Mouse (Mus musculus) liver, embryonic 12.5 days (tissue): ENCODE data around the gene Akap2. TPM values are rescaled to one million over a fixed set of nuclear protein-coding genes. Genes with fewer than 3 reads are reported as not detected.
"Not testable (repeated sequence)": the region's sequence is repeated elsewhere in the genome, so short reads cannot be mapped to it uniquely, and the experiment has no call there.

Experiments
- ATAC-seq: fragments of 200-750 bp; cut with Nextera tagmentation; 2 replicates; pipeline ENCODE4 v1.8.0; 2017; ENCODE audit warnings: moderate number of reproducible peaks, mild to moderate bottlenecking, moderate library complexity
- H3K27ac ChIP-seq: fragments of 300-500 bp; sonication (generic); 2 replicates; pipeline ENCODE4 v1.5.1; 2016; ENCODE audit warnings: mild to moderate bottlenecking
- H3K27me3 ChIP-seq: fragments of 300-500 bp; sonication (generic); replicated peaks from 2 replicates; pipeline ENCODE4 v1.6.1; 2016; ENCODE audit warnings: mild to moderate bottlenecking, moderate library complexity
- H3K36me3 ChIP-seq: fragments of 300-500 bp; sonication (generic); 2 replicates; pipeline ENCODE4 v1.6.1; 2016; ENCODE audit warnings: mild to moderate bottlenecking, moderate library complexity
- H3K4me1 ChIP-seq: fragments of 300-500 bp; sonication (generic); 2 replicates; pipeline ENCODE4 v1.6.1; 2016
- H3K4me2 ChIP-seq: fragments of 300-500 bp; sonication (generic); 2 replicates; pipeline ENCODE4 v1.6.1; 2016; ENCODE audit warnings: mild to moderate bottlenecking, moderate library complexity
- H3K4me3 ChIP-seq: fragments of 300-500 bp; sonication (generic); 2 replicates; pipeline ENCODE4 v1.5.1; 2016; ENCODE audit warnings: mild to moderate bottlenecking, moderate library complexity
- H3K9ac ChIP-seq: fragments of 300-500 bp; sonication (generic); 2 replicates; pipeline ENCODE4 v1.6.1; 2016; ENCODE audit warnings: mild to moderate bottlenecking, moderate library complexity
- H3K9me3 ChIP-seq: fragments of 300-500 bp; sonication (generic); replicated peaks from 2 replicates; pipeline ENCODE4 v1.6.1; 2016; ENCODE audit warnings: mild to moderate bottlenecking, moderate library complexity
- WGBS: fragments of 180-500 bp; shearing (Covaris S2); methylation state at CpG from one replicate; pipeline ENCODE4 v1.1.7; 2016; ENCODE audit not compliant: insufficient replicate concordance; 5-methylcytosine and 5-hydroxymethylcytosine counted together
- polyA plus RNA-seq: library from polyadenylated mRNA; unstranded; fragments of >200 nt; fragmentation: Nextera tagmentation; extraction: Ambion mirVana; gene quantifications from 2 replicates; pipeline ENCODE4 v1.2.1, GENCODE M21; 2016

The Akap2 gene
- polyA plus RNA-seq, 1 experiment from 2014 or later: 1.7 TPM

DNA sequence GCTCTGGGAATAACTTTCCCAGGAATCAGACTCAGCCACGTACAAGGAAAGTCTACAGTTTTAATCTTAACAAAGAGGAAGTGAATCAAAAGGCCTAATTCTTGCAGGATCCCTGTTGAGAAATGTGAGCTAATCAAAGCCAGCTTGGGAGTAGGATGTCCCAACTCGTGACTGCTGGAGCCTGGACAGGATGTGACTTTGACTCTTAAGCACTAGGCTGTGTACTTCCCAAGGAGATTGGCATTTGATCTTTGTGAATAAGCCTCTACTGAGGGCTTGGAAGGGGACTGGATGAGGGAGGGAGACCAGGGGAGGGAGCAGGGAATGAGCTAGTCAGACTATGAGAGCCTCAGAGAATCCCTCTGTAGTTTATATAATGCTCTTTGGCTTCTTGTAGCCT lies 148.6 kb downstream of the Akap2 start:
- WGBS: 14% methylated on average over 2 of the region's 2 CpGs
- no peak overlapping the region for H3K4me2 ChIP-seq
- no peak overlapping the region for H3K9ac ChIP-seq
- H3K27me3 ChIP-seq: no peaks in the 10 kb centered on the region
- no peak overlapping the region for H3K27ac ChIP-seq
- H3K9me3 ChIP-seq: no peaks in the 10 kb centered on the region
- no peak for ATAC-seq
- no peaks in the 10 kb centered on the region for H3K36me3 ChIP-seq
- no peak overlapping the region for H3K4me3 ChIP-seq
- no peaks in the 10 kb centered on the region for H3K4me1 ChIP-seq

DNA sequence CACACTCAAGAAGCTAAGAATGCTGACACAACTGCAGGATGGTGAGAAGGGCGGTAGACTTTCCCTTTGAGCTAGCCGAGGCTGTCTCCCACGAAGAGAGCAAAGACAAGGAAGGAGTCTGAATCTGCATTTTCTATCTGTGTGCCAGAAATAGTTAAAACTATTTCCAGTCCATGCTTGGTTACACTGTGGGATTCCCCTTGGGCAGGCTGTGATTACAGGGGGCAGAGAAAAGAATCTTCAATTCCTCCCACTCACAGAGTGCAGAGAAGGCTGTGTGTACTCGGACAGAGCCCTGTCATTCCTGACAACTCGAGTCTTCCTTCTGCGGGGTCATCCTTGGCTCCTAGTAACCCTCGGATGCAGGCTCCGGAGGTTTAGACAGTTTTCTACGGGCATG lies 149.5 kb downstream of the Akap2 start:
- Histone ChIP-seq H3K27me3 (no peaks in the 10 kb centered on the region), H3K4me3 (no peak overlapping the region), H3K36me3 (no peaks in the 10 kb centered on the region), H3K9me3 (no peaks in the 10 kb centered on the region), H3K4me2 (no peak overlapping the region), H3K9ac (no peak overlapping the region), H3K4me1 (no peaks in the 10 kb centered on the region), H3K27ac (no peak overlapping the region)
- ATAC-seq: no peak
- WGBS: 58% methylated on average over 9 of the region's 9 CpGs

DNA sequence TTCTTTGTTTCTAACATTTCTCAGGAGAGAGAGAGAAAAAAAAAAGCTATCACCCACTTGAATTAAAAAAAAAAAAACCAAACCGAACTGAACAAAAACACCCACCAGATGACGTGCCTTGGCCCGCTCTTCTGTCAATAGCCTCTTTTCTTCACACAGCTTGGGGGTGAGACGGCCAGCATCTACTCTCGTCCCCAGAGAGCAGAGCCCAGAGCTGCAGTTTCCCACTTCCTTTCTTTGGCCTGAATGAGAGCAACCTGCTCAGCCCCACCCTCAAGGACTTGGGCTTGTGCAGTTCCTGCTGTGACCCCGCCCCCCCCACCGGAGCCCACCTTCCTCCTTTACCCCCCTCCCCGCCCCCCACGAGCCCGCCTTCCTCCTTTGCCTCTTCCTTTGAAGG lies 150.0 kb downstream of the Akap2 start:
- no peak overlapping the region for H3K27ac ChIP-seq
- no peak for ATAC-seq

DNA sequence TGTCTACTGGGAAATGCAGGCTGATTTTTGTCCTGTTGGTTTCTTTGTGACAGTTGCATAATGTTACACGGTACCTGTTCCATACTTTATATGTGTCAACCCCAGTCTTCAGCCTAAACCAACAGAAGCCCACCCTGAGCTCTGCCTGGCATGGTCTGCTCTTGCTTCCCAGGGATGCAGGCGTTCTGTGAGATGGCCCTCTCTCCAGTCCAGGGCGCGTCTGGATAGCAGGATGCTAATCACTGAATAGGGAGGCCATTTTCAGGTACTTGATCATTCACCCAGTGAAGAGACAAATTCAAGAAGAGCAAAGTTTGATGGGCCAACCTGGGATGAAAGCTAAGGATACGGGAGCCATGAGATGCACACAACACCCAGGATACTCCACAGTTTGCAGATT lies 161.7 kb downstream of the Akap2 start:
- Histone ChIP-seq H3K4me2 (no peak overlapping the region), H3K9me3 (no peaks in the 10 kb centered on the region), H3K27me3 (no peaks in the 10 kb centered on the region), H3K27ac (no peak overlapping the region), H3K4me3 (no peak overlapping the region), H3K9ac (no peak overlapping the region), H3K4me1 (no peaks in the 10 kb centered on the region), H3K36me3 (no peaks in the 10 kb centered on the region)
- WGBS: 68% methylated on average over 5 of the region's 5 CpGs
- no peak for ATAC-seq

More for the DNA sequence above, 150.0 kb downstream of the Akap2 start:
- no peaks in the 10 kb centered on the region for H3K27me3 ChIP-seq
- WGBS: 27% methylated on average over 10 of the region's 10 CpGs
- H3K9ac ChIP-seq: no peak overlapping the region
- no peaks in the 10 kb centered on the region for H3K9me3 ChIP-seq
- H3K4me3 ChIP-seq: no peak overlapping the region
- H3K4me2 ChIP-seq: no peak overlapping the region
- no peaks in the 10 kb centered on the region for H3K4me1 ChIP-seq
- H3K36me3 ChIP-seq: no peaks in the 10 kb centered on the region

DNA sequence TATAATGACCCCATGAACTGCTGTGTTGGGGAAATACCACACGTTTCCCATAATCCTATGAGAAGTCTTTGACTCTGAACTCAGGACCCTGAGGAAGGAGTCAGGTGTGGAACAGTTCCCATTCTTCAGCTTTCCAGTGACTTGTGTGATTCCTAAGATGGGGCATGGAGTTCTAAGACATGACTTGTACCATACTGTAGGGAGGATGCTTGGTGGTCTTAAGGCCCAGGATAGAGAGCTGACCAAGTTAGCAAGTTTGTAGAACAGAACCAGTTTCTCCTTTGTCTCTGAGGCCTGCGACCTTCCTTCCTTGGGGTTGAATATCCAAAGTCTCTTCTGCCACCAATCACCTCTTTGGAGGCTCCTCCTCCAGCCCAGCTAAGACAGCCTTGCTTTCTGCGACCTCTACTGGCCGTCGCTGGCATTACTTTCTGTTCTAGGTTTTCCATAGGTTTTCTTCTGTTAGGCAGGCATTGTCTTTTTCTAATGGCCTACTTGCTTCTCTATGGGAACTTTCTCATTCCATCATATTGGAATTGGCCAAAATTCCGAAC lies 162.4 kb downstream of the Akap2 start:
- H3K36me3 ChIP-seq: no peaks in the 10 kb centered on the region
- no peaks in the 10 kb centered on the region for H3K9me3 ChIP-seq
- no peak overlapping the region for H3K9ac ChIP-seq
- whole genome bisulfite sequencing: 9% methylated on average over 6 of the region's 6 CpGs
- no peak for ATAC-seq
- H3K4me3 ChIP-seq: no peak overlapping the region
- no peaks in the 10 kb centered on the region for H3K27me3 ChIP-seq
- no peak overlapping the region for H3K4me2 ChIP-seq
- no peak overlapping the region for H3K27ac ChIP-seq
- no peaks in the 10 kb centered on the region for H3K4me1 ChIP-seq

DNA sequence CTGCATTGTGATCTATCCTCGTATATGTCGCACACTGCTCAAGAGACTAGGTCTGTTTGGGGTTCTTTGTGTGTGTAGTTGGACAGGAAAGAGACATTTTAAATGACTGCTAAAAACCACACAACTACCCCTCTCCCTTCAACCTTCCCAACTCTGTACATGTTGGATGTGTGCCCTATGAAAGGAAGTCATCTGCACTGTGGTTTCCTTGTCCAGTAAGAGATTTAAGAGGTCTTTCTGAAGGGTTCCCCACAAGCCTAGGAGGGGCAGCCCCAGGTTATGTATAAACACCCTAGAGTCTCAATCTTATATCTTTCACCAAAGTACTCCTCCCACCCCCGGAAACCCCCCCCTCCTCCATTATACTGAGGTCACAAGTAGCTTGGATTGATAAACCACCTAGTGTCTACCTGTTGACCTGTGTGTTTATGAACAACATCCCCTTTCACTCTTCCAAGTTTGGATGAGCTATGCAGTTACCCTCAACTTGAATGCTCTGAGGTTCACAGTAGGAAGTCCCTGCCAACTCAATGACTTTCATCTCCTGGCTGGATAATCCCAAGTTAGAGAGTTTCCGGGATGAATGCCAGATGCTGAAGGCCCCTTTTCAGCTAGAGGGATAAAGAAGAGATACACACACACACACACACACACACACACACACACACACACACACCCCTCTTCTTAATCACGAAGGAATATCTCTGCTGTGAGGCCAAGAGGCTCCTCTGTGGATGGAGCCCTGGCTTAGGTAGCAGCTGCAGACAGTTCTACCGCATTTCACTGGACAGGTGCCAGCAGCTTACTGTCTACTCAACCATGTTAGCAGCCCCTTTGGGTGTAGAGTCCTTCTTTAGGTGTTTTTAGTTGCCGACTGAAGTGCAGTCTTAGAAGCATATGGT lies 166.3 kb downstream of the Akap2 start:
- Histone ChIP-seq H3K4me1 (no peaks in the 10 kb centered on the region), H3K36me3 (no peaks in the 10 kb centered on the region), H3K27me3 (no peaks in the 10 kb centered on the region), H3K27ac (no peak overlapping the region), H3K4me2 (no peak overlapping the region), H3K4me3 (no peak overlapping the region), H3K9me3 (no peaks in the 10 kb centered on the region), H3K9ac (no peak overlapping the region)
- no peak for ATAC-seq
- WGBS: 63% methylated on average over 7 of the region's 7 CpGs

DNA sequence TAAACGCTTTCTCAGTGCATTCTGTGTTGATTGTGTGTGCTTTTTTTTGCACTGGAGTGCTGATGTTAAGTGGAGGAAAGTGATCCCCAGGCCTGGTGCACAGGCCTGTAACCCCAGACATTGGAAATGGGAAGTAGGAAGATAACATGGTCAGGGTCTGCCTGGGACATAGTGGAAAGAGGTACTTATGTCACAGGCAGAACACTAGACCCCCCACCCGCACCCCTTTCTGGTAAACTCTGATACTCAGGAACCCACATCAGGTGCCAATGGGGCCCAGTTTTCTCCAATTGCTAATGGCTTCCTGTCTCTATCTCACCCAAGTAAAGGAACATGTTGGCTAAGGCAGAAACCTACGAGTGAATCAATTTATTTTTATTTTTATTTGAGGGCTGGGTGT lies 167.1 kb downstream of the Akap2 start:
- no peaks in the 10 kb centered on the region for H3K9me3 ChIP-seq
- H3K4me3 ChIP-seq: no peak overlapping the region
- 61% methylated on average over 3 of the region's 3 CpGs for WGBS
- no peak overlapping the region for H3K4me2 ChIP-seq
- H3K27ac ChIP-seq: no peak overlapping the region
- no peaks in the 10 kb centered on the region for H3K27me3 ChIP-seq
- H3K36me3 ChIP-seq: no peaks in the 10 kb centered on the region
- no peak overlapping the region for H3K9ac ChIP-seq
- ATAC-seq: no peak
- no peaks in the 10 kb centered on the region for H3K4me1 ChIP-seq

DNA sequence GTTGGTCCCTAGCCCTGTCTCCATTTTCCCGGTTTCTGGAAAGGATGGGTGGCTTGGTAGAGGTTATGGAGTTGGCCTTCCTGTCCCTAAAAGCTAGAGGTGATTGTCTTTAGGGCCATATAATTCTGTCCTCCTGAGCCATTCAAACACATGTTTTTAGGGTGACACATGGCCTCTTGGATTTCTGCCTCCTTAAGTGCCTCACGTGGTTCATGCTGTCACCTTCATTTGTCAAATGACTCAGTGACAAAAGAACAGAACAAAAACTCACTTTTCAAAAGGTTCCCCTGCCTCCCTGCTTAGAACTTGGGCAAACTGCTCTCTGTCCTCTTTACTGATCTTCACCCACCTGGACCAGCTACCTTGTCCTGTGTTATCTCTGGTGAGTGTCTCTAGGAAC lies 167.7 kb downstream of the Akap2 start:
- Histone ChIP-seq H3K4me1 (no peaks in the 10 kb centered on the region), H3K9ac (no peak overlapping the region), H3K4me2 (no peak overlapping the region), H3K27ac (no peak overlapping the region), H3K36me3 (no peaks in the 10 kb centered on the region), H3K4me3 (no peak overlapping the region), H3K27me3 (no peaks in the 10 kb centered on the region), H3K9me3 (no peaks in the 10 kb centered on the region)
- no peak for ATAC-seq
- WGBS: 48% methylated on average over 2 of the region's 2 CpGs

DNA sequence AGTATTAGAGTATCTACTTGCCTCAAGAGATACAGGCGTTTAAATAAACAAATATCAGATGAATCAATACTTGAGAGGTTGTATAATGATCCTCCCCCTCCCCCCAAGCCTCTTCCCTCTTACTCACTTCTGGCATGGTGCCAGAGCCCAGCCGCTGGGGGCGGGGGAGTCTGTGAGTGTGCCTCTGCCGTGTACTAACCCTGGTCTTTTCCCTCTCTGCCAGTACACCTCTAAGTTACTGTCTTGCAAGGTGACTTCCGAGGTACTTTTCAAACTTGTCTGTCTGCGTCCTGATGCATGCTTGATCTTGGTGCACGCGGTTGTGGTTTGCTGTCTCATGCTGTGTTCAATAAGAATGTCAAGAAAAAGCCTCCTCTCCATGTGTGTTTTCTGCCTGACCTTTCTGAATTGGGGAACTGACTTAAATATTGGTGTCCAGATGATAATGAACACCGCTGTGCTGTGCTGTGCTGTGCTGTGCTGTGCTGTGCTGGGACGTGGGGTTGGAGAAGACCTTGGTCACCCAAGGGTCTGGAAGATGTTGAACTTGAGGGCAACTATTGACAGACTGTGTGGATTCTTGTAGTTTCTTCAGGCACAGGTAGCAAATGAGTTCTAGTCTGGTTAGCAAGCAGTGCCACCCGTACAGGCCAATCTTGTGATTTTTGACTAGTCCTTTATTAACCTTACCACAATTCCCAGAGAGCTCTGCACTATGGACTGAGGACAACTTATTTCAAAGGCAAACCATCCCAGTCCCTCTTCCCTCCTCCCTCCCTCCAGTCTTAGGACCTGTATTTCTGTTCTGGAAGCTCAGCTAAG lies 168.8 kb downstream of the Akap2 start:
- no peaks in the 10 kb centered on the region for H3K9me3 ChIP-seq
- ATAC-seq: no peak
- no peak overlapping the region for H3K9ac ChIP-seq
- no peaks in the 10 kb centered on the region for H3K27me3 ChIP-seq
- no peak overlapping the region for H3K4me2 ChIP-seq
- no peak overlapping the region for H3K27ac ChIP-seq
- no peaks in the 10 kb centered on the region for H3K4me1 ChIP-seq
- WGBS: 42% methylated on average over 11 of the region's 11 CpGs
- no peak overlapping the region for H3K4me3 ChIP-seq
- no peaks in the 10 kb centered on the region for H3K36me3 ChIP-seq

DNA sequence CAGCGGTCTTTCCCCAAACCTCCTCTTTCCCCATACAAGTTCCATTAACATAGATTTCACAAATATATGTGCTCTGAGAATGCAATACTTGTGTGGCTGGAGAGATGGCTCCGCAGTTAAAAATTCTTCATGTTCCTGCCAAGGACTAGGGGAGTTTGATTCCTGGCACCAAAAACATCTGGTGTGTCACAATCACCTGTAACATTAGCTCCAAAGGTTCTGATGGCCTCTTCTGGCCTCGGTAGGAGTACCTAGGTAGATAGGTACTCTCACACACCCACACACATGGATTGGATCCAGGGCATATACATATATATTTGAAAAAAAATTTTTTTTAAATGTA lies 169.4 kb downstream of the Akap2 start:
- H3K4me2 ChIP-seq: no peak overlapping the region
- no peak overlapping the region for H3K9ac ChIP-seq
- no peaks in the 10 kb centered on the region for H3K9me3 ChIP-seq
- H3K27me3 ChIP-seq: no peaks in the 10 kb centered on the region
- no peak for ATAC-seq
- no peak overlapping the region for H3K4me3 ChIP-seq
- H3K36me3 ChIP-seq: no peaks in the 10 kb centered on the region
- WGBS: 76% methylated on average over 3 of the region's 3 CpGs
- H3K4me1 ChIP-seq: no peaks in the 10 kb centered on the region
- no peak overlapping the region for H3K27ac ChIP-seq

DNA sequence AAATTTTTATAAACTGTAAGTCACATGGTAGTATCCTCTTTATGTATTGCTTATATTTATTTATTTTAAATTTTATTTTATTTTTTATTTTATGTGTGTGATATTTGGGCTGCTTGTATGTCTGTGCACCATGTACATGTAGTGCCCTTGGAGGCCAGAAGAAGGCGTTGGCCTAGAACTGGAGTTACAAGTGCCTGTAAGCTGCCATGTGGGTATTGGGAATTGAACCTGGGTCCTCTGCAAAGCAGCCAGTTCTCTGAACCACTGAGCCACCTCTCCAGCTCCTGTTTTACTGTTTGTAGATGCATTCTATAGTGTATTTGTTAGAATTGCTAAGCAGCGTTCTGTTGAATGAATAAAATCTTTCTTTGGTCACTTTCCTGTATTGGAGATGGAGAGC lies 170.8 kb downstream of the Akap2 start:
- Histone ChIP-seq H3K9me3 (no peaks in the 10 kb centered on the region), H3K27me3 (no peaks in the 10 kb centered on the region), H3K9ac (no peak overlapping the region), H3K4me3 (no peak overlapping the region), H3K27ac (no peak overlapping the region), H3K4me1 (no peaks in the 10 kb centered on the region), H3K4me2 (no peak overlapping the region), H3K36me3 (no peaks in the 10 kb centered on the region)
- 71% methylated on average over 2 of the region's 2 CpGs for WGBS
- no peak for ATAC-seq

DNA sequence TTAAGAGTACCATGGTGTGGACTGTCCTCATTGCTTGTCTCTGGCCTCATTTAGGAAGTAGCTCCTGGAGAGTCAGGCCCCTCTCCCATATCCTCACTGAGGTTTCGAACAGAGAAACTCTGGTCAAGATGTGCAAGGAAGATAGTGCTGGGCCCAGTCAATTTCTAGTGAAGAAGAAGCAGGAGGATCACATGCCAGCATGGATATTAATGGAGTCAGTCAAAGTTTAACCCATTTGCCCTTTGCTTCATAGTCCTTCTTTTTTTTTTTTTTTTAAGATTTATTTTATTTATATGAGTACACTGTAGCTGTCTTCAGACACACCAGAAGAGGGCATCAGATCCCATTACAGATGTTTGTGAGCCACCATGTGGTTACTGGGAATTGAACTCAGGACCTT lies 171.5 kb downstream of the Akap2 start:
- not testable (repeated sequence) for H3K4me3 ChIP-seq, H3K27me3 ChIP-seq, ATAC-seq, H3K9ac ChIP-seq, H3K4me1 ChIP-seq, H3K9me3 ChIP-seq, H3K4me2 ChIP-seq, H3K36me3 ChIP-seq, H3K27ac ChIP-seq
- 44% methylated on average over 1 of the region's 1 CpGs for WGBS
